Mouse (Mus musculus): Measurements from ENCODE around the gene Zfp867.

Zfp867 gene

DNA sequence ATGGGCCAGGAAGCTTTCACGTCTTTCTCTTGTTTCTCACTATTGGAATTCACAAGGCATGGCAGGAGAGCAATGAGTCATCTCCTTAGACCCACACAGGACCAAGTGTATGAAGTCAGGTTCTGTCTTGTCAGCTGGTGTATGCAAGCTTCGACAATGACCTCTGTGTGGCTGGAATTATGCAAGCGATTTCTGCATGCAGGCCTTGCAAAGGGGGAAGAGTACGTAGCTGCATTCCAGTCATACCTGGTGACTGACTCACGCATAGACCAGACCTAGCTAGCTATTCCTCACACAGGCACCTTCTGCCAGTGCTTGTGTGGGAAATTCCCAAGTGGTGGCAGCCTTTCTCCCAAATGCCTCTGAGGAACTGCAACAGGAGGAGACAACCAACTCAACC is 13.3 kb downstream of the Zfp867 start:
- peak in 1 of 2 experiments; percentile 48 for DNase-seq (ENCODE audit: low spot score in 2 of 2)

DNA sequence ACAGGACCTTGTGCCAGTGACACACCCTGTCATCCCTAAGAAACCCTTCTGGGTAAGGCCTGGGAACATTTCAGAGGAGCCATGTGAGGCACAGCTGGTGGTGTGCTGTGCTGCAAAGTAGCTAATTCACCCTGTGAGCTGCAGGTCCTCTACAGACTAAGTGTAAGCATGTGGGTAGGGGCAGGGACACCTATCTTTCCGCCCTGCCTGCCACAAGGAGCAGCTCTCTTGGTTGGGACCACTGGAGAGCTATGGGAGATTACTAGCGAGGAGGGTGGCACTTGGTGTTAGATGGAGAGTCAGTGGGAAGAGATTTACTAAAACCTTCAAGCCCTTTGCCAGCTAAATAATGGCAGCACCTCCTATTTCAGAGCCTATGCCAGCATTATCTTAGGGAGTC is 15.4 kb downstream of the Zfp867 start:
- DNase-seq (ENCODE audit: low spot score in 2 of 2), result no peak

DNA sequence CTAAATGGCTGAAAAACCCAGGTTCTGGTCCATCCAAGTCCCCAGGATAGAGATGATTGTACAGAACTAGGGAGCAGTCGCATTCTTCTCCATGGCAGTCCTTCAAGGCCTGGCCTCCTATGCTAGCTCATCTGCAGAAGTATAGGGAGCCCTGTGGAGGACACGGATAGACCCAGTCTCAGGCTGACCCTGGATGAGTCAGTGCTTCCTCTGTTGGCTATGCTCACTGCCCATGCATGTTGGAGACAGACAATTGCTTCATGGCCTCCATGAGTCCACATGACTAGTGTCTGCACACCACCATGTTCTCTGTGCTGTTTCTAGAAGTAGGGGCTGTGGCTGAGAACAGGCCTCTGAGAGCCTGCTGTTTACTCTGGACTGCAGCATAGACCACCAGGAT is 15.9 kb downstream of the Zfp867 start:
- no peak for DNase-seq (ENCODE audit: low spot score in 2 of 2)

DNA sequence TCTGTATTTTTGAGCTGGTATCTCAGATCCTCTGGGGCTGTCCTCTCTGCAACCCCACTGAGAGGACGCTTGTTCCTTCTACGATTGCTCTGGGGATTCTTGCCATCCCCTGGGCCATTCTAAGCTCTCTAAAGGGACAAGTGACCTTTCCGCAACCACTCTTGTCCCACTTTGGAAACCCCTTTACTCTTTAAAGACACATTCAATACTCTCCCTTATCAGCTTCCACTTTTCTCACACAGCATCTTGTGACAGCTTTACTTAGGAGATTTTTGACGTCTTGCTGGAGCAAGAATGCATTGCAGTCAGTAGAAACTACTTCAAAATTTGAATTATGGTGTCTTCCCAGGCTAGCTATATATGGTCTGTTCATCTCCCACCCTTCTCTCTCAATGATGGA is 21.2 kb downstream of the Zfp867 start, which contains the start of gene Snap47:
Gene Snap47 (minus strand): TSS at position 101 of the 400 bp plus-strand sequence.
- DNase-seq (ENCODE audit: low spot score in 2 of 2), result no peak

DNA sequence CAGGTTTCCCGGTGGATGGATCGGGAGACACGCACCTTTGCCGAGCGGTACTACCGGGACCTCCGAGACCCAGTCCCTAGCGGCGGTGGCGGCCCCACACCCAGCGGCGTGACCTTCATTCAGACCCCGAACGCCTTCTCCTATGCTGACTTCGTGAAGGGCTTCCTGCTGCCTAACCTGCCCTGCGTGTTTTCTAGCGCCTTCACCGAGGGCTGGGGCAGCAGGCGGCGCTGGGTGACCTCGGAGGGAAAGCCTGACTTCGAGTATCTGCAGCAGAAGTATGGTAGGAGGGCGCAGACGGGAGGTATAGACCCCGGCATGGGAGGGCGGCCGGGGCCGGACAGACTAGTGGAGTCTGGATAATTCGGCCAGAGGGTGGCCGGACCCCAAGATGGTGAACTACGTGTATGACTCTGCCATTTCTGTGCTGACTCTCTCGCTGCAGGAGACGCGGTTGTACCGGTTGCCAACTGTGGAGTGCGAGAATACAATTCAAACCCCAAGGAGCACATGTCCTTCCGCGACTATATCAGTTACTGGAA is 22.0 kb downstream of the Zfp867 start:
- DNase-seq (ENCODE audit: low spot score in 2 of 2), result no peak

- DNase-seq (ENCODE audit: low spot score in 2 of 2), result peak; percentile 93 to 94
Measured at GRCm38 (mm10) chr11:59449741-59450229, 22.5 kb downstream of the Zfp867 start, which contains the start of gene Jmjd4. TSS of gene Jmjd4 (plus strand) at chr11:59450045.

GRCm38 (mm10) chr11:59443102-59443501 is 29.2 kb downstream of the Zfp867 start:
- DNase-seq (ENCODE audit: low spot score in 2 of 2), result no peak

DNA sequence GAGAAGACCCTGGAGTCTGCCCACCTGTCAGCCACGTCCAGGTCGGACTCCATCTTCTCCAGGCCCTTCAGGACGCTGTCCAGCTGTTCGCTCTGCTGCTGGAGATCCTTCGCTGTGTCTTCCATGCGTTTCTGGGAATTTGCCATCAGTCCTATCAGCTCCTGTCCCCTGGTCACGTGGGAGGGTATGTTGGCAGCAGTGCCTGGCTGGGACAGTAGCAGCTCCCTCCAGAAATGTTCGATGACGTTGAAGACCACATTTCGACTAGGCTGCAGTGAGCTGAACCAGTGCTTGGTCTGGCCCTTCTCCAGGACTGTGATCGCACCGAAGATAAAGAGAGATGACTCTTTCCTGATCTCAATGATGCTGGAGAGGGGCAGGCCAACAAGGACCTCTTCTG is 34.3 kb downstream of the Zfp867 start:
- no peak for DNase-seq (ENCODE audit: low spot score in 2 of 2)

DNA sequence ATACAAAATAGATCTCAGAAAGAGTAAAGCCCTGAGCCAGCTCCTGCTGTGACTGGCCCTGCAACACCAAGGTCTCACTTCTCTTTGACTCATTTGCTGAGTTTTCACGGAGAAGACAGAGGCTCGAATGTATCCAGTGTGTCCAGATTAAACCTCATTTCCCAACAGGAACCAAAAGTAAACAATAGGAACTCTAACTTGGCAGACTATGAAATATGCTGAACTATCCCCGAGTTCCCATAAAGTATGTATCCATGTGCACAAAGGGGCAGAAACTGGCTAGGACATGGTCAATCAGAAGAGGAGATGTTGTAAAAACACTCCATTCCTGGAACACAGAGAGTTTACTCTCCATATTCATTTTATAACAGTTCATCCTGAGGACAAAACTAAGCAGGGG is 40.0 kb downstream of the Zfp867 start:
- no peak for DNase-seq (ENCODE audit: low spot score in 2 of 2)

GRCm38 (mm10) chr11:59429959-59430358 is 42.3 kb downstream of the Zfp867 start:
- DNase-seq (ENCODE audit: low spot score in 2 of 2), result no peak

DNA sequence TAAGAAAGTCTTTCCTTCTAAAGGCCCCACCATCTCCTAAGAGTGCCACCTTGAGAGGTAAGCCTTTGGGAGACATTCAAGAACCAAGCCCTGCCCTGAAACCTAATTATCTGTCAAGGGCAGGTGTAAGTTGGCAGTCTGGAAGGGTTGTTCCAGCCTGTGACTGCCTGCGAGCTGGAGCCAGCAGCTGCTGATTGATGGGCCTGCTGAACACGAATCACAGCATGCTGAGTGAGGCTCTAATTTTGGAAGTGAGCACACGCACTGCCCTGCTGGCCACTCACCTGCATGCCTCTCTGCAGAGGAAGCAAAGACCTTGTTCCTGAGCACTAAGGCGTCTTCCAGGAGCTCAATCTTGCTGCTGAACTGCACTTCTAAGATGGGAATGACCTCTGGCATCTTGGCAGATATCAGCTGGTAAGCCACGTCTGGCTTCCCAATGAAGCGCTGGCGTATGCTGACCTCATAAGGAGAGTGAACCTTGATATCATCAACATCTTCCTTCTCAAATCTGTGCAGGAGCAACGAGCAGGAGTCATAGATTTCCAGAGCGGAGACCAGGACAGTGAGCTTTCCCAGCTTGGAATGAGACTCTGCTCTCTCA is 44.1 kb downstream of the Zfp867 start:
- no peak for DNase-seq (ENCODE audit: low spot score in 2 of 2)

DNA sequence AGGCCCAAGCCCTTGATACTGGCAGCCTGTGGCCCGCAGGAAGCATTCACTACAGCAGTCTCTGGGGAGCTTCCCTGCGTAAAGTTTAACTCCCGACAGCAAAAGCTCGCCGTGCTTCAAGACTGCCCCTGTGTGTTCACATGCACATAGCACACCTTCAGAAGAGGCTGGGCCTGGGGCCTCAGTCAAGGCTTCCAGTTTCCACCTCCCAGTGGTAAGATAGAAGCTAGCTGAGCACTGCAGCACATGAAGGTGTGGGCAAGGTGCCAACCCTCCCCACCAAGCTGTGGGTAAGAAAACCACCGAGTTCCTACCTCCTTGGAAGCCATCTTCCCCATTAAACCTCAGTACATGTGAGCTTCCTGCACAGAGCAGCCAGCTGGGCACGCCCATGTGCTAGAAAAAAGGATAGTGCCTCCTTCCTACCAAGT is 46.6 kb downstream of the Zfp867 start:
- DNase-seq (ENCODE audit: low spot score in 2 of 2), result peak; percentile 47 to 60

DNA sequence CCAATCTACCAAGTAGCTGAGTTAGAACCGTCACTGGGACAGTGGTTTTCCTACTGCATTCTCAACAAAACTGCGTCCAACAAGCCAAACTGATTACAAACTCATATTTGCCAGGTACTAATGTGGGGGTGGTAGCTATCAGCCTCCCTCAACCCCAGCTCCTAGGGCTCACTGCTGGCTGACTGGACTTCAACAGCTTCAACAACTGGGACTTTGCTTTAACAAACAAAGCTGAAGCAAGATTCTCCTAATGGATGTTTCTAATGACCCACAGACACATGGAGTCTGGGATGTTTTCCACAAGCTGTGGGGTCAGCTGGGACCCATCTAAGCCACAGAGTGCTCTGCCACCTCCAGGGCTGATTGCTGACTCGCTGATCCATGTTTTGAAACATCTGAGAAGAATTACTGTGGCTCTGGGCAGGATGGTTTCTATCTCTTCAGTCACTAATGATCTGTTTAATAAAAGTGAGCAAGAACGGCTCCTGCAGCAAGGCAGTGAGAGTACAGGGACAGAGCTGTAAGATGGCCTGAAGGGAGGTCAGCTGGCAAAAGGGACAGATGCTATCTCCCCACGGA is 49.2 kb downstream of the Zfp867 start:
- no peak for DNase-seq (ENCODE audit: low spot score in 2 of 2)

GRCm38 (mm10) chr11:59421967-59422366 is 50.3 kb downstream of the Zfp867 start:
- DNase-seq (ENCODE audit: low spot score in 2 of 2), result no peak

- no peak for DNase-seq (ENCODE audit: low spot score in 2 of 2)
Measured at GRCm38 (mm10) chr11:59421436-59421835, 50.8 kb downstream of the Zfp867 start.

DNA sequence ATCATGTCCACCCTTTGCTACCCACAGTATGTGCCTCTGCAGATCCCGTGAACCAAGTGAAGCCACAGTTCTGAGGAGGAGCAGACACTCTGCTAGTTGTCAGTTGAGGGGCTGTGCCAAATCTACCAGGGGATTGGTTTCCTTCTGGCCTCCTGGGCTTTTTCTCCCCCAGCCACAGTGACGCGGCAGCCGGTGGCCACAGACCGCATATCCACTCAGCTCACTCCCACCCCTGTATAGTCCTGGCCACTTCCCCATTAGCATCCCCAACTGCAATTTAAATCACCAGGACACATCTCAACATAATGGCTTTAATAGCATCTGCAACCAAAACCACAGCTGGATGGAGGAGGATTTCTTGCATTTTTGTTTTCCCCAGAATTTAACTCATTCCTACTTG is 53.6 kb downstream of the Zfp867 start:
- DNase-seq (ENCODE audit: low spot score in 2 of 2), result no peak

DNA sequence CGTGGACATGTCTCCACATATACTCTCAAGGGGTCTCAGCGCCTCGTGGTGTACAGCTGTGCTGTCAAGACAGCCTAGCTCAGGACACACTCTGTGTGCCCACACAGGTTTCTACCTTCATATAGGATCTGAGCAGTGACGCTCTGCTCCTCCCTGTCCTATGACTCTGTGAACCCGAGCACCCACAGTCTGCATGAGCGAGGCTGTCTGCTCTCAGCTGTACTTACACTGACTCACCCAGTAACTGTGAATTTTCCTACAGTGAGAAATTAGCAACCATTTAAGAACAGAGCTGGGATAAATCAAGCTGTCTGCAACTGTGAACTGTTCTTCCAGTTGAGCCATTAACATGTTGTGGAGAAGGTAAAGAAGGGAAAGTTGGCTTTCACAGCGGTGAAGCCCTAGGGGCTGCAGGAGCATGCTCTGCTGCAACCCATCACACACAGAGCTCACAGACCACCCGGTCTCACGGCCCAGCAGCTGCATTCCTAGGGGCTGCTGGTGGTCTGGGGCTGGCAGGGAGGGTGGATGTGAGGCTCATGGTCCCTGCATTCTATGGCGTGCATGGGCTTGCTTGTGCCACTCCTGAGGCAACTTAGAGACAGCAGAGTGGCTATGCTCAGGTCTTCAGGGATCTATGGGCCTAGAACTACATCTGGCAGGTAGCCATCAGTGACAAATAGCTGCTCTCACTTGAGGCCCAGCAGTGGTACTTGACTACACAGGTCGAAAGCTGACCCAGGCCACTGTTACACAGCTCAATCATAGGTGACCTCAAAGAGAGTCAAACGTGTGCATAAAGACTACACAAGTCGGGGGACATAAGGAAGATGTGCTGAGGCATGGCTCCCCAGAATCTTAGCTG is 59.0 kb downstream of the Zfp867 start:
- DNase-seq (ENCODE audit: low spot score in 2 of 2), result peak; percentile 38 to 39

GRCm38 (mm10) chr11:59412058-59412457 is 60.2 kb downstream of the Zfp867 start:
- DNase-seq (ENCODE audit: low spot score in 2 of 2), result no peak
